Mouse (Mus musculus): ENCODE data around the gene En2.

GRCm38 (mm10) chr5:28206448-28206847 is 41.0 kb downstream of the En2 start:
- TF ChIP-seq CTCF (conservative IDR thresholded peaks at IDR 0.05; ENCODE audit: insufficient read depth, insufficient read length, low read depth, low read length) (no peak), POLR2A (IDR thresholded peaks at IDR 0.05; ENCODE audit: low read depth, low read length) (no peak)
